Mouse (Mus musculus): Measurements from ENCODE around the gene Defa2.
"Not testable (repeated sequence)": the region's sequence is repeated elsewhere in the genome, so short reads cannot be mapped to it uniquely, and the experiment has no call there.

Gene Defa2

GRCm38 (mm10) chr8:21378215-21378614 lies at the start of gene Defa2:
Gene Defa2, plus strand, starts transcription at chr8:21378515.
- not testable (repeated sequence) for DNase-seq (ENCODE audit: low spot score in 2 of 2)

- DNase-seq (ENCODE audit: low spot score in 2 of 2), result not testable (repeated sequence)
Observed at GRCm38 (mm10) chr8:21391511-21391910, 13.2 kb downstream of the Defa2 start, which contains the start of gene Defa33. Gene Defa33, plus strand, starts transcription at chr8:21391811.

GRCm38 (mm10) chr8:21427111-21427510 lies 48.8 kb downstream of the Defa2 start, which contains the start of gene Defa36:
Gene Defa36, plus strand, starts transcription at chr8:21427411.
- DNase-seq (ENCODE audit: low spot score in 2 of 2), result not testable (repeated sequence)

Data from spleen, postnatal 10 days (tissue).